Mouse (Mus musculus) CH12.LX (cell line): Measurements from ENCODE around the gene Fgf8. TPM values are rescaled to one million over a fixed set of nuclear protein-coding genes. Genes with fewer than 3 reads are reported as not detected.

Experiments
- DNase-seq: peaks from one replicate; pipeline ENCODE4 v3.0.0-alpha.2; 2013; ENCODE audit errors: extremely low read depth
- H3K27ac ChIP-seq: 2 replicates; pipeline ENCODE4 v1.5.1; 2012; ENCODE audit warnings: low read depth, mild to moderate bottlenecking, control low read depth, moderate library complexity; ENCODE audit not compliant: insufficient read depth
- H3K27me3 ChIP-seq: replicated peaks from 2 replicates; pipeline ENCODE3; 2012; ENCODE audit warnings: inconsistent platforms
- H3K36me3 ChIP-seq, 2 experiments: replicated peaks in 1 of 2; 2 replicates each; pipeline versions ENCODE3 to v1.6.1; 2012; ENCODE audit warnings: inconsistent platforms in 1 of 2, low read length in 1 of 2, mild to moderate bottlenecking in 1 of 2, mixed read lengths in 1 of 2, moderate library complexity in 1 of 2; ENCODE audit not compliant: control insufficient read depth in 1 of 2, insufficient read depth in 1 of 2
- H3K4me1 ChIP-seq, 2 experiments: 2 replicates each; pipeline ENCODE4 v1.6.1; 2012; ENCODE audit warnings: inconsistent platforms in 1 of 2, moderate library complexity in 1 of 2; ENCODE audit not compliant: insufficient read depth in 2 of 2, control insufficient read depth in 1 of 2
- H3K4me2 ChIP-seq: 2 replicates; pipeline ENCODE4 v1.6.1; 2012; ENCODE audit warnings: low read depth, mild to moderate bottlenecking, control low read depth; ENCODE audit not compliant: poor library complexity, insufficient read depth, severe bottlenecking
- H3K4me3 ChIP-seq, 3 experiments: fragments of 150-350 bp in 1 of 3; sonication (generic) in 1 of 3; replicated peaks in 1 of 3; 2 replicates each; pipeline versions ENCODE3 to v1.5.1; 2011 to 2012; ENCODE audit warnings: low read depth in 2 of 3, low read length in 2 of 3, mild to moderate bottlenecking in 2 of 3, moderate library complexity in 2 of 3, control low read depth in 1 of 3, improper control_type of control experiment in 1 of 3, inconsistent platforms in 1 of 3, mixed read lengths in 1 of 3; ENCODE audit not compliant: poor library complexity in 1 of 3
- H3K79me2 ChIP-seq: replicated peaks from 2 replicates; pipeline ENCODE4 v1.6.1; 2012; ENCODE audit warnings: mild to moderate bottlenecking, moderate library complexity; ENCODE audit not compliant: control insufficient read depth, poor library complexity, insufficient read depth, severe bottlenecking; ENCODE audit errors: extremely low read depth
- H3K9ac ChIP-seq: 2 replicates; pipeline ENCODE4 v1.6.1; 2012; ENCODE audit warnings: low read depth, mild to moderate bottlenecking, control low read depth, moderate library complexity; ENCODE audit not compliant: insufficient read depth
- H3K9me3 ChIP-seq: replicated peaks from 2 replicates; pipeline ENCODE3; 2012; ENCODE audit warnings: low read length, inconsistent platforms, mixed read lengths
- BHLHE40 ChIP-seq: IDR thresholded peaks from 2 replicates; pipeline ENCODE4 v1.6.1; 2011; ENCODE audit warnings: mild to moderate bottlenecking, low read depth, low read length, improper control_type of control experiment
- CHD2 ChIP-seq: IDR thresholded peaks from 2 replicates; pipeline ENCODE4 v1.6.1; 2011; ENCODE audit warnings: low read length, improper control_type of control experiment
- CTCF ChIP-seq, 2 experiments: IDR thresholded peaks in 1 of 2; conservative IDR thresholded peaks in 1 of 2; 2 replicates each; pipeline ENCODE4 v1.5.1; 2011 to 2012; ENCODE audit warnings: low read depth in 2 of 2, low read length in 2 of 2, improper control_type of control experiment in 1 of 2, inconsistent platforms in 1 of 2, mild to moderate bottlenecking in 1 of 2, moderate library complexity in 1 of 2
- E2F4 ChIP-seq: IDR thresholded peaks from 2 replicates; pipeline ENCODE4 v1.6.1; 2011; ENCODE audit warnings: low read depth, low read length, improper control_type of control experiment; ENCODE audit not compliant: insufficient replicate concordance
- ELF1 ChIP-seq: IDR thresholded peaks from 2 replicates; pipeline ENCODE4 v1.6.1; 2014; ENCODE audit warnings: low read depth, mild to moderate bottlenecking, inconsistent platforms, low read length, improper control_type of control experiment
- EP300 ChIP-seq: IDR thresholded peaks from 2 replicates; pipeline ENCODE4 v1.6.1; 2011; ENCODE audit warnings: low read length, improper control_type of control experiment
- HCFC1 ChIP-seq: IDR thresholded peaks from 2 replicates; pipeline ENCODE4 v1.6.1; 2012; ENCODE audit warnings: low read depth, mild to moderate bottlenecking, inconsistent platforms, low read length, improper control_type of control experiment
- MAFK ChIP-seq: IDR thresholded peaks from 2 replicates; pipeline ENCODE4 v1.6.1; 2011; ENCODE audit warnings: low read length, improper control_type of control experiment; ENCODE audit not compliant: insufficient replicate concordance
- MAX ChIP-seq: IDR thresholded peaks from 2 replicates; pipeline ENCODE4 v1.6.1; 2011; ENCODE audit warnings: low read length, improper control_type of control experiment
- MEF2A ChIP-seq: IDR thresholded peaks from 2 replicates; pipeline ENCODE4 v1.6.1; 2014; ENCODE audit warnings: low read depth, mild to moderate bottlenecking, inconsistent platforms, low read length, improper control_type of control experiment, borderline replicate concordance
- MXI1 ChIP-seq: IDR thresholded peaks from 2 replicates; pipeline ENCODE4 v1.6.1; 2011; ENCODE audit warnings: mild to moderate bottlenecking, low read depth, low read length, improper control_type of control experiment
- MYC ChIP-seq: IDR thresholded peaks from 2 replicates; pipeline ENCODE4 v1.6.1; 2011; ENCODE audit warnings: low read depth, mild to moderate bottlenecking, improper control_type of control experiment, low read length
- NELFE ChIP-seq: IDR thresholded peaks from 2 replicates; pipeline ENCODE4 v1.6.1; 2011; ENCODE audit warnings: low read depth, low read length, improper control_type of control experiment
- NRF1 ChIP-seq: IDR thresholded peaks from 2 replicates; pipeline ENCODE4 v1.6.1; 2014; ENCODE audit warnings: low read depth, mild to moderate bottlenecking, inconsistent platforms, low read length, improper control_type of control experiment, moderate library complexity
- POLR2A ChIP-seq: IDR thresholded peaks from 2 replicates; pipeline ENCODE4 v1.6.1; 2011; ENCODE audit warnings: low read depth, mild to moderate bottlenecking, improper control_type of control experiment, low read length
- RAD21 ChIP-seq: IDR thresholded peaks from 2 replicates; pipeline ENCODE4 v1.6.1; 2011; ENCODE audit warnings: low read depth, mild to moderate bottlenecking, low read length, improper control_type of control experiment, moderate library complexity
- SIN3A ChIP-seq: IDR thresholded peaks from 2 replicates; pipeline ENCODE4 v1.6.1; 2012; ENCODE audit warnings: low read length, improper control_type of control experiment, inconsistent platforms
- SMC3 ChIP-seq: IDR thresholded peaks from 2 replicates; pipeline ENCODE4 v1.6.1; 2011; ENCODE audit warnings: low read depth, low read length, improper control_type of control experiment
- TBP ChIP-seq: conservative IDR thresholded peaks from 2 replicates; pipeline ENCODE4 v1.6.1; 2011; ENCODE audit warnings: low read depth, low read length, improper control_type of control experiment
- TCF12 ChIP-seq: IDR thresholded peaks from 2 replicates; pipeline ENCODE4 v1.6.1; 2014; ENCODE audit warnings: low read depth, mild to moderate bottlenecking, inconsistent platforms, low read length, improper control_type of control experiment
- UBTF ChIP-seq: IDR thresholded peaks from 2 replicates; pipeline ENCODE4 v1.6.1; 2012; ENCODE audit warnings: low read depth, mild to moderate bottlenecking, inconsistent platforms, low read length, improper control_type of control experiment, moderate library complexity
- USF1 ChIP-seq: IDR thresholded peaks from 2 replicates; pipeline ENCODE4 v1.6.1; 2014; ENCODE audit warnings: low read depth, mild to moderate bottlenecking, inconsistent platforms, low read length, improper control_type of control experiment
- ZC3H11A ChIP-seq: IDR thresholded peaks from 2 replicates; pipeline ENCODE4 v1.6.1; 2012; ENCODE audit warnings: low read depth, mild to moderate bottlenecking, inconsistent platforms, low read length, improper control_type of control experiment
- ZMIZ1 ChIP-seq: IDR thresholded peaks from 2 replicates; pipeline ENCODE4 v1.6.1; 2012; ENCODE audit warnings: low read depth, mild to moderate bottlenecking, inconsistent platforms, low read length, improper control_type of control experiment
- ZNF384 ChIP-seq: IDR thresholded peaks from 2 replicates; pipeline ENCODE4 v1.6.1; 2012; ENCODE audit warnings: low read depth, low read length, improper control_type of control experiment, inconsistent platforms
- dilution Hi-C: fragments of 300-500 bp; cut with MboI; formaldehyde crosslinking; loops from 2 replicates; pipeline ENCODE4 v1.14.3; 2020; ENCODE audit warnings: low sequenced_read_pairs; ENCODE audit not compliant: extremely low pct_unique_long_range_greater_than_20kb, extremely low pct_ligation_motif_present
- in situ Hi-C: fragments of 300-500 bp; cut with MboI; formaldehyde crosslinking; loops from 3 replicates; pipeline ENCODE4 v1.14.3; 2019; ENCODE audit warnings: low sequenced_read_pairs, low pct_ligation_motif_present, low pct_unique_long_range_greater_than_20kb, mixed read lengths
- polyA plus RNA-seq: library from polyadenylated mRNA; unstranded; fragments of >175 nt; gene quantifications from 2 replicates; pipeline ENCODE4 v1.2.1, GENCODE M21; 2012; ENCODE audit warnings: low read depth; ENCODE audit not compliant: insufficient read length
- total RNA-seq, 2 experiments: library from RNA; depleted of rRNA; stranded (reverse); fragments of 300-350 nt in 1 of 2; fragments of >200 nt in 1 of 2; gene quantifications; 2 replicates each; pipeline ENCODE4 v1.2.3; 2012 to 2014

The Fgf8 gene
- total and polyA plus RNA-seq, 3 experiments, result not detected

- peaks cover 14% of the 10 kb centered on the region for H3K9me3 ChIP-seq
- H3K4me3 ChIP-seq, result no peak overlapping the region
- H3K27ac ChIP-seq, result no peak overlapping the region
- no peaks in the 10 kb centered on the region for H3K4me1 ChIP-seq
- no peak for TF ChIP-seq RAD21
- no peak for TF ChIP-seq MEF2A
- no peak for TF ChIP-seq ZC3H11A
- TF ChIP-seq SMC3, result no peak
- TF ChIP-seq TCF12, result no peak
- TF ChIP-seq CTCF (conservative IDR thresholded peaks at IDR 0.05 in 1 of 2, IDR thresholded peaks at IDR 0.05 in 1 of 2; ENCODE audit: low read depth in 2 of 2, low read length in 2 of 2), result no peak
- no peak for TF ChIP-seq NELFE
- no peak for TF ChIP-seq E2F4
- no peak for TF ChIP-seq MXI1
- no peak for TF ChIP-seq ZNF384
- TF ChIP-seq TBP, result no peak
- TF ChIP-seq HCFC1, result no peak
- no peak for TF ChIP-seq SIN3A
- TF ChIP-seq ELF1, result no peak
- no peak for TF ChIP-seq MYC
- TF ChIP-seq NRF1, result no peak
- TF ChIP-seq USF1, result no peak
- TF ChIP-seq EP300, result no peak
- TF ChIP-seq UBTF, result no peak
- peaks cover 12% of the 10 kb centered on the region for H3K27me3 ChIP-seq
- in situ Hi-C loops (no loop called here), dilution Hi-C loops (no loop called here)
- no peak overlapping the region for H3K9ac ChIP-seq
- H3K36me3 ChIP-seq, result no peaks in the 10 kb centered on the region
- H3K4me2 ChIP-seq, result no peak overlapping the region
- DNase-seq, result no peak
- H3K79me2 ChIP-seq, result no peaks in the 10 kb centered on the region
Measured at GRCm38 (mm10) chr19:45738521-45738920, 4.2 kb downstream of the Fgf8 start.

DNA sequence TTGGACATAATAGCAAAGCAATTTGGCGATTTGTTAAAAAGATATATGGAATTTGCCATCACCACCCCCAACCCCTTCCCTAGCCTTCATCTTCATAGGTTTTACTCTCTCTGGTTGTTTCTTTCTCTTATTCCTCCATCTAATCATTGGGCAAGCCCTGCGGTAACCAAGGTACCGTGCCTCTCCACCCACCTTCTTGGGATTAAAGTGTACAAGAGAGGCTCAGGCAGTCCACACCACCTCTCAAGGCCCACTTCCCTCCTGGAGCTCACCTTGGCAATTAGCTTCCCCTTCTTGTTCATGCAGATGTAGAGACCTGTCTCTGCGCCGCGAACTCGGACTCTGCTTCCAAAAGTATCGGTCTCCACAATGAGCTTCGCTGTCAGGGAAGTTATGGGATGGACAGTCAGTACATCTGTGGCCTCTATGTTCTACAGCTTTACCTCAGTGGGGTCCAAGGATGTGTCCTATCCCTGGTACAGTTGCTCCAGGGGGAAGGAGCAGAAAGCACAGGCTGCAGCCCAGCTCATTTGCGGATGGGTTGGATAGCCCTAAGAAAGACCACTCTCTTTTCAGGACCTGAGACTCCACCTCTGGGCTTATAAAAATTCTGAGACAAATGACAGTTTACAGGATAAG lies 4.8 kb downstream of the Fgf8 start:
- no peak overlapping the region for H3K9ac ChIP-seq
- H3K36me3 ChIP-seq, result no peaks in the 10 kb centered on the region
- in situ Hi-C loops, result no loop called here
- TF ChIP-seq MAFK (no peak), MAX (no peak), USF1 (no peak), E2F4 (no peak), BHLHE40 (no peak), CHD2 (no peak), ZMIZ1 (no peak), POLR2A (no peak)
- peaks cover 14% of the 10 kb centered on the region for H3K9me3 ChIP-seq
- no peaks in the 10 kb centered on the region for H3K79me2 ChIP-seq
- no peak for DNase-seq
- no peak overlapping the region for H3K27ac ChIP-seq
- no peak overlapping the region for H3K4me2 ChIP-seq
- dilution Hi-C loops, result no loop called here
- peaks cover 12% of the 10 kb centered on the region for H3K27me3 ChIP-seq
- H3K4me1 ChIP-seq, result no peaks in the 10 kb centered on the region
- no peak overlapping the region for H3K4me3 ChIP-seq
